ENCODE assay signal across 20 mouse cellular contexts in genomic region chr11:111056030-111056429, GRCm38 (mm10). TPM values are rescaled to one million over a fixed set of nuclear protein-coding genes. Genes with fewer than 3 reads are reported as not detected.
A peak's percentile ranks its signal among the peaks of the same experiment; 100 is the strongest.
DNase-seq lines count a peak whose midpoint lies in the region; ATAC-seq lines count a peak whose summit lies in the region.
"Had no signal": no experiment of that assay in that cellular context is flagged by ENCODE, and none has a peak within 500 bp of the region (broad histone marks: within the 10 kb centered on the region; RNA-seq: fewer than 3 reads in every experiment).

No protein-coding gene starts in this region.

- H3K4me1 ChIP-seq in hindbrain, embryonic 14.5 days (replicated peaks; ENCODE audit: control insufficient read depth, insufficient read depth, low read length) = no peaks in the 10 kb centered on the region
- H3K4me1 ChIP-seq: hindbrain, embryonic 15.5 days; intestine, embryonic 15.5 days; limb, embryonic 13.5 days; liver, embryonic 13.5 days; midbrain, embryonic 12.5 days had no signal

- DNase-seq in layer of hippocampus, adult 9-11 months = peak; percentile 55
- no peak for DNase-seq in layer of hippocampus, adult 9-10 months (ENCODE audit: low spot score)
- peak; percentile 4 for DNase-seq in 416B (ENCODE audit: low read depth)
- peak; percentile 70 for DNase-seq in brain, adult 2 months (ENCODE audit: low read depth, low spot score)
- DNase-seq in right cerebral cortex, adult 2 months (ENCODE audit: low spot score in 2 of 2) = peak; percentile 39 to 57
- DNase-seq in hindbrain, embryonic 14.5 days (ENCODE audit: low spot score) = no peak
- DNase-seq in gastrocnemius, postnatal 10 days = no peak
- DNase-seq: adrenal gland, postnatal 25 days; cerebellum, adult 18-20 months; cerebellum, postnatal 25 days; heart, adult 11 months; kidney, postnatal 36 days; liver, embryonic 13.5 days had no signal

- no peak overlapping the region for H3K27ac ChIP-seq in hindbrain, embryonic 14.5 days
- H3K27ac ChIP-seq: heart, embryonic 13.5 days; hindbrain, embryonic 15.5 days; intestine, embryonic 15.5 days; limb, embryonic 13.5 days; liver, embryonic 13.5 days; midbrain, embryonic 12.5 days had no signal

- ATAC-seq in hindbrain, embryonic 14.5 days (ENCODE audit: low FRiP score) = no peak
- ATAC-seq: activated CD4-positive, CD25-positive, alpha-beta regulatory T cell, adult 4 months; intestine, embryonic 15.5 days had no signal

- 76% methylated on average over 13 of the region's 13 CpGs for WGBS in hindbrain, embryonic 14.5 days

- H3K27me3 ChIP-seq in hindbrain, embryonic 14.5 days (ENCODE audit: control insufficient read depth, insufficient read depth, low read length) = no peaks in the 10 kb centered on the region
- H3K27me3 ChIP-seq: heart, embryonic 13.5 days; hindbrain, embryonic 15.5 days; intestine, embryonic 15.5 days; limb, embryonic 13.5 days; liver, embryonic 13.5 days; midbrain, embryonic 12.5 days had no signal

- H3K4me3 ChIP-seq in hindbrain, embryonic 14.5 days (replicated peaks; ENCODE audit: low read length) = no peak overlapping the region
- H3K4me3 ChIP-seq: heart, embryonic 13.5 days; hindbrain, embryonic 15.5 days; intestine, embryonic 15.5 days; limb, embryonic 13.5 days; liver, embryonic 13.5 days; midbrain, embryonic 12.5 days had no signal

- no peaks in the 10 kb centered on the region for H3K36me3 ChIP-seq in hindbrain, embryonic 14.5 days (replicated peaks; ENCODE audit: control insufficient read depth, insufficient read depth)
- H3K36me3 ChIP-seq: G1E; heart, embryonic 13.5 days; hindbrain, embryonic 15.5 days; intestine, embryonic 15.5 days; limb, embryonic 13.5 days; liver, embryonic 13.5 days; midbrain, embryonic 12.5 days had no signal

- no peak overlapping the region for H3K9ac ChIP-seq in hindbrain, embryonic 14.5 days
- H3K9ac ChIP-seq: heart, embryonic 13.5 days; hindbrain, embryonic 15.5 days; intestine, embryonic 15.5 days; limb, embryonic 13.5 days; liver, embryonic 13.5 days; midbrain, embryonic 12.5 days had no signal

- H3K4me2 ChIP-seq in hindbrain, embryonic 14.5 days (replicated peaks) = no peak overlapping the region
- H3K4me2 ChIP-seq: heart, embryonic 13.5 days; hindbrain, embryonic 15.5 days; intestine, embryonic 15.5 days; limb, embryonic 13.5 days; liver, embryonic 13.5 days; midbrain, embryonic 12.5 days had no signal

- H3K9me3 ChIP-seq in hindbrain, embryonic 14.5 days (ENCODE audit: control insufficient read depth, low read length) = no peaks in the 10 kb centered on the region
- H3K9me3 ChIP-seq: heart, embryonic 13.5 days; hindbrain, embryonic 15.5 days; intestine, embryonic 15.5 days; limb, embryonic 13.5 days; liver, embryonic 13.5 days; midbrain, embryonic 12.5 days had no signal

RNA-seq across cellular contexts. Expression of gene Kcnj2, which starts 9.9 kb away (rescaled TPM):
- 0.50 and 0.56 TPM in 2 replicates for polyA plus RNA-seq in hindbrain, embryonic 14.5 days (2014; fragmentation: Nextera tagmentation; extraction: Ambion mirVana)
- 10 to 100 TPM; 27.1 to 30.1 TPM for total RNA-seq in gastrocnemius, postnatal 10 days (2021)
- polyA plus RNA-seq: G1E had no signal

Comparison
In these comparisons a context has a peak if more than half of its experiments do, and no peak if none do; other contexts are left out.
1. DNase-seq: peak in layer of hippocampus, adult 9-11 months (single experiment), 416B (single experiment), brain, adult 2 months (single experiment) and right cerebral cortex, adult 2 months (2 of 2); none in layer of hippocampus, adult 9-10 months (single experiment), hindbrain, embryonic 14.5 days (single experiment) and gastrocnemius, postnatal 10 days (single experiment).